Mouse (Mus musculus) heart, embryonic 12.5 days (tissue): Measurements from ENCODE around the gene Cavin4. TPM values are rescaled to one million over a fixed set of nuclear protein-coding genes. Genes with fewer than 3 reads are reported as not detected.

Source experiments
- ATAC-seq: fragments of 200-750 bp; cut with Nextera tagmentation; 2 replicates; pipeline ENCODE4 v1.8.0; 2017; ENCODE audit warnings: moderate TSS enrichment, moderate library complexity; ENCODE audit not compliant: insufficient number of reproducible peaks, low FRiP score
- H3K27ac ChIP-seq: fragments of 300-500 bp; sonication (generic); 2 replicates; pipeline ENCODE4 v1.5.1; 2016; ENCODE audit warnings: mild to moderate bottlenecking, moderate library complexity; ENCODE audit not compliant: poor library complexity, severe bottlenecking
- H3K27me3 ChIP-seq: fragments of 300-500 bp; sonication (generic); replicated peaks from 2 replicates; pipeline ENCODE4 v1.6.1; 2016; ENCODE audit warnings: mild to moderate bottlenecking, moderate library complexity
- H3K36me3 ChIP-seq: fragments of 300-500 bp; sonication (generic); 2 replicates; pipeline ENCODE4 v1.6.1; 2016; ENCODE audit warnings: mild to moderate bottlenecking, moderate library complexity
- H3K4me1 ChIP-seq: fragments of 300-500 bp; sonication (generic); replicated peaks from 2 replicates; pipeline ENCODE4 v1.6.1; 2016; ENCODE audit warnings: mild to moderate bottlenecking
- H3K4me2 ChIP-seq: fragments of 300-500 bp; sonication (generic); 2 replicates; pipeline ENCODE4 v1.6.1; 2016; ENCODE audit warnings: mild to moderate bottlenecking, moderate library complexity
- H3K4me3 ChIP-seq: fragments of 300-500 bp; sonication (generic); 2 replicates; pipeline ENCODE4 v1.5.1; 2016; ENCODE audit warnings: mild to moderate bottlenecking
- H3K9ac ChIP-seq: fragments of 300-500 bp; sonication (generic); 2 replicates; pipeline ENCODE4 v1.6.1; 2016; ENCODE audit warnings: mild to moderate bottlenecking, moderate library complexity
- H3K9me3 ChIP-seq: fragments of 300-500 bp; sonication (generic); replicated peaks from 2 replicates; pipeline ENCODE4 v1.6.1; 2016; ENCODE audit warnings: mild to moderate bottlenecking, moderate library complexity
- WGBS: fragments of 180-500 bp; shearing (Covaris S2); methylation state at CpG from one replicate; pipeline ENCODE4 v1.1.7; 2016; 5-methylcytosine and 5-hydroxymethylcytosine counted together
- polyA plus RNA-seq: library from polyadenylated mRNA; unstranded; fragments of >200 nt; fragmentation: Nextera tagmentation; extraction: Ambion mirVana; gene quantifications from 2 replicates; pipeline ENCODE4 v1.2.1, GENCODE M21; 2016

Gene Cavin4
- polyA plus RNA-seq, 1 experiment from 2014 or later = 1.7 TPM

GRCm38 (mm10) chr4:48684593-48685187 lies 21.4 kb downstream of the Cavin4 start:
- H3K36me3 ChIP-seq = no peaks in the 10 kb centered on the region
- H3K4me1 ChIP-seq = peaks cover 18% of the 10 kb centered on the region
- H3K27me3 ChIP-seq = no peaks in the 10 kb centered on the region
- H3K4me3 ChIP-seq = no peak overlapping the region
- no peaks in the 10 kb centered on the region for H3K9me3 ChIP-seq
- 56% methylated on average over 7 of the region's 7 CpGs for WGBS
- no peak for ATAC-seq
- no peak overlapping the region for H3K4me2 ChIP-seq
- H3K9ac ChIP-seq = no peak overlapping the region
- no peak overlapping the region for H3K27ac ChIP-seq

- no peak for ATAC-seq
- no peaks in the 10 kb centered on the region for H3K27me3 ChIP-seq
- no peaks in the 10 kb centered on the region for H3K9me3 ChIP-seq
- H3K9ac ChIP-seq = no peak overlapping the region
- no peak overlapping the region for H3K4me2 ChIP-seq
- H3K36me3 ChIP-seq = no peaks in the 10 kb centered on the region
- WGBS = 58% methylated on average over 6 of the region's 6 CpGs
- no peak overlapping the region for H3K4me3 ChIP-seq
- no peak overlapping the region for H3K27ac ChIP-seq
- H3K4me1 ChIP-seq = peaks cover 8% of the 10 kb centered on the region
Measured at GRCm38 (mm10) chr4:48688148-48688547, 24.8 kb downstream of the Cavin4 start.

- Histone ChIP-seq H3K27ac (no peak overlapping the region), H3K9ac (no peak overlapping the region), H3K36me3 (no peaks in the 10 kb centered on the region), H3K4me1 (peaks cover 5% of the 10 kb centered on the region), H3K4me3 (no peak overlapping the region), H3K27me3 (no peaks in the 10 kb centered on the region), H3K4me2 (no peak overlapping the region), H3K9me3 (no peaks in the 10 kb centered on the region)
- no peak for ATAC-seq
- WGBS = 76% methylated on average over 9 of the region's 9 CpGs
Measured at GRCm38 (mm10) chr4:48690640-48691039, 27.3 kb downstream of the Cavin4 start.

- H3K9me3 ChIP-seq = no peaks in the 10 kb centered on the region
- no peaks in the 10 kb centered on the region for H3K27me3 ChIP-seq
- H3K36me3 ChIP-seq = no peaks in the 10 kb centered on the region
- peaks cover 5% of the 10 kb centered on the region for H3K4me1 ChIP-seq
- no peak overlapping the region for H3K9ac ChIP-seq
- H3K4me3 ChIP-seq = no peak overlapping the region
- H3K27ac ChIP-seq = no peak overlapping the region
- ATAC-seq = no peak
- WGBS = 42% methylated on average over 7 of the region's 7 CpGs
- H3K4me2 ChIP-seq = no peak overlapping the region
Measured at GRCm38 (mm10) chr4:48691793-48692437, 28.6 kb downstream of the Cavin4 start.

GRCm38 (mm10) chr4:48692736-48693292 lies 29.5 kb downstream of the Cavin4 start:
- 67% methylated on average over 9 of the region's 9 CpGs for WGBS
- Histone ChIP-seq H3K4me3 (no peak overlapping the region), H3K36me3 (no peaks in the 10 kb centered on the region), H3K9ac (no peak overlapping the region), H3K9me3 (no peaks in the 10 kb centered on the region), H3K4me1 (peaks cover 5% of the 10 kb centered on the region), H3K4me2 (no peak overlapping the region), H3K27me3 (no peaks in the 10 kb centered on the region), H3K27ac (no peak overlapping the region)
- ATAC-seq = no peak

- Histone ChIP-seq H3K4me3 (no peak overlapping the region), H3K9me3 (no peaks in the 10 kb centered on the region), H3K4me2 (no peak overlapping the region), H3K27ac (no peak overlapping the region), H3K9ac (no peak overlapping the region), H3K27me3 (no peaks in the 10 kb centered on the region), H3K4me1 (no peaks in the 10 kb centered on the region), H3K36me3 (no peaks in the 10 kb centered on the region)
- 89% methylated on average over 3 of the region's 3 CpGs for WGBS
- ATAC-seq = no peak
Measured at GRCm38 (mm10) chr4:48696706-48697105, 33.4 kb downstream of the Cavin4 start.

GRCm38 (mm10) chr4:48697302-48697701 lies 34.0 kb downstream of the Cavin4 start:
- Histone ChIP-seq H3K4me2 (no peak overlapping the region), H3K36me3 (no peaks in the 10 kb centered on the region), H3K9ac (no peak overlapping the region), H3K9me3 (no peaks in the 10 kb centered on the region), H3K4me1 (no peaks in the 10 kb centered on the region), H3K4me3 (no peak overlapping the region), H3K27me3 (no peaks in the 10 kb centered on the region), H3K27ac (no peak overlapping the region)
- 69% methylated on average over 11 of the region's 11 CpGs for WGBS
- no peak for ATAC-seq

GRCm38 (mm10) chr4:48715865-48716650 lies 52.7 kb downstream of the Cavin4 start:
- H3K4me3 ChIP-seq = no peak overlapping the region
- H3K9me3 ChIP-seq = no peaks in the 10 kb centered on the region
- ATAC-seq = no peak
- WGBS = 64% methylated on average over 8 of the region's 8 CpGs
- no peak overlapping the region for H3K4me2 ChIP-seq
- H3K9ac ChIP-seq = no peak overlapping the region
- no peaks in the 10 kb centered on the region for H3K4me1 ChIP-seq
- no peaks in the 10 kb centered on the region for H3K36me3 ChIP-seq
- no peaks in the 10 kb centered on the region for H3K27me3 ChIP-seq
- no peak overlapping the region for H3K27ac ChIP-seq

- no peak overlapping the region for H3K4me3 ChIP-seq
- no peaks in the 10 kb centered on the region for H3K27me3 ChIP-seq
- H3K27ac ChIP-seq = no peak overlapping the region
- H3K9ac ChIP-seq = no peak overlapping the region
- H3K9me3 ChIP-seq = no peaks in the 10 kb centered on the region
- no peak for ATAC-seq
- no peaks in the 10 kb centered on the region for H3K36me3 ChIP-seq
- no peaks in the 10 kb centered on the region for H3K4me1 ChIP-seq
- WGBS = 27% methylated on average over 4 of the region's 4 CpGs
- H3K4me2 ChIP-seq = no peak overlapping the region
Measured at GRCm38 (mm10) chr4:48716817-48717216, 53.5 kb downstream of the Cavin4 start.
